Mouse (Mus musculus) spleen, adult 2 months (tissue): ENCODE results near the gene Gm49368.

Source experiments
- CTCF ChIP-seq: fragments of 200-500 bp; IDR thresholded peaks from 2 replicates; pipeline ENCODE4 v1.5.1; 2011; ENCODE audit warnings: mild to moderate bottlenecking, inconsistent platforms; ENCODE audit not compliant: insufficient read depth, insufficient read length, insufficient replicate concordance; ENCODE audit errors: extremely low read depth
- POLR2A ChIP-seq: fragments of 200-500 bp; IDR thresholded peaks from 2 replicates; pipeline ENCODE4 v1.6.1; 2011; ENCODE audit warnings: low read depth, low read length, inconsistent platforms

DNA sequence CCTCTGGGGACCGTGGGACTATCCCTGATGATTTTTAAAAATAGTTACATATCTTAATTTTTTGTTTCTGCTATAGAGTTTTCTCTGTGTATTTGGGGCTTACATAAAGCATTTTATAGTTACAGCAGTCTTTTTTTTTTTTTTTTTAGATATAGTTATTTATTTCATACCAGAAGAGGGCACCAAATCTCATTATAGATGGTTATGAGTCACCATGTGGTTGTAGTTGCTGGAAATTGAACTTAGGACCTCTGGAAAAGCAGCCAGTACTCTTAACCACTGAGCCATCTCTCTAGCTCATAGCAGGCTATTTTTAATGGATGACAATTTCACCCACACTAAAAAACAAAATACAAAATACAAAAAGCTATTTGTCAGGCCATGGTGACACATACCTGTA is 35.7 kb downstream of the Gm49368 start:
- TF ChIP-seq CTCF (no peak), POLR2A (no peak)
